Mouse (Mus musculus): ENCODE results near the gene Ahcyl2.

Ahcyl2 gene

GRCm38 (mm10) chr6:29915836-29916235, 148.0 kb downstream of the Ahcyl2 start:
- no peak for DNase-seq

- peak; percentile 95 to 99 for DNase-seq
Observed at GRCm38 (mm10) chr6:29916530-29917382, 148.9 kb downstream of the Ahcyl2 start, which contains the start of gene Strip2. Gene Strip2, plus strand, starts transcription at chr6:29917012.

- DNase-seq = peak in 1 of 2 experiments; percentile 35
Observed at GRCm38 (mm10) chr6:29917383-29917720, 149.5 kb downstream of the Ahcyl2 start.

- DNase-seq = no peak
Observed at GRCm38 (mm10) chr6:29917947-29918346, 150.1 kb downstream of the Ahcyl2 start.

- DNase-seq = no peak
Observed at GRCm38 (mm10) chr6:29923501-29923900, 155.7 kb downstream of the Ahcyl2 start.

GRCm38 (mm10) chr6:29925594-29926219, 157.9 kb downstream of the Ahcyl2 start:
- no peak for DNase-seq

- no peak for DNase-seq
Observed at GRCm38 (mm10) chr6:29930087-29930486, 162.3 kb downstream of the Ahcyl2 start.

- peak in 1 of 2 experiments; percentile 14 for DNase-seq
Observed at GRCm38 (mm10) chr6:29930665-29931064, 162.9 kb downstream of the Ahcyl2 start.

GRCm38 (mm10) chr6:29931181-29931580, 163.4 kb downstream of the Ahcyl2 start:
- DNase-seq = peak in 1 of 2 experiments; percentile 20

- peak; percentile 50 to 53 for DNase-seq
Observed at GRCm38 (mm10) chr6:29935741-29936140, 167.9 kb downstream of the Ahcyl2 start.

- no peak for DNase-seq
Observed at GRCm38 (mm10) chr6:29940428-29940827, 172.6 kb downstream of the Ahcyl2 start.

GRCm38 (mm10) chr6:29941036-29941435, 173.2 kb downstream of the Ahcyl2 start:
- no peak for DNase-seq

- DNase-seq = no peak
Observed at GRCm38 (mm10) chr6:29944465-29944864, 176.7 kb downstream of the Ahcyl2 start.

GRCm38 (mm10) chr6:29946568-29946967, 178.8 kb downstream of the Ahcyl2 start:
- DNase-seq = no peak

- DNase-seq = peak; percentile 28 to 32
Observed at GRCm38 (mm10) chr6:29947823-29948222, 180.0 kb downstream of the Ahcyl2 start.

GRCm38 (mm10) chr6:29956749-29957148, 188.9 kb downstream of the Ahcyl2 start:
- no peak for DNase-seq

- no peak for DNase-seq
Observed at GRCm38 (mm10) chr6:29958669-29959068, 190.9 kb downstream of the Ahcyl2 start.

GRCm38 (mm10) chr6:29961081-29961480, 193.3 kb downstream of the Ahcyl2 start:
- DNase-seq = no peak

Data from kidney, postnatal 36 days (tissue).